Mouse (Mus musculus) macrophage (primary cell): Measurements from ENCODE around the gene Plekhb2. TPM values are rescaled to one million over a fixed set of nuclear protein-coding genes. Genes with fewer than 3 reads are reported as not detected.

Experiments
- H3K27ac ChIP-seq: fragments of 350-480 bp; formaldehyde crosslinking; 2 replicates; pipeline ENCODE4 v1.9.0; 2021
- H3K36me3 ChIP-seq: fragments of 350-480 bp; formaldehyde crosslinking; 2 replicates; pipeline ENCODE4 v1.9.0; 2021; ENCODE audit errors: inconsistent target
- H3K4me3 ChIP-seq: fragments of 350-480 bp; formaldehyde crosslinking; 2 replicates; pipeline ENCODE4 v1.9.0; 2021; ENCODE audit errors: inconsistent target
- H3K79me2 ChIP-seq: fragments of 350-480 bp; formaldehyde crosslinking; 2 replicates; pipeline ENCODE4 v1.9.0; 2021; ENCODE audit errors: inconsistent target
- WGBS: methylation state at CpG from one replicate; pipeline ENCODE4 v1.1.7; 2026; ENCODE audit warnings: inconsistent platforms; ENCODE audit not compliant: missing documents; 5-methylcytosine and 5-hydroxymethylcytosine counted together
- polyA plus RNA-seq: library from polyadenylated mRNA; stranded (reverse); fragments of 250-400 nt; gene quantifications from 3 replicates; pipeline ENCODE4 v1.2.4, GENCODE M21; 2018; ENCODE audit warnings: inconsistent platforms

Gene Plekhb2
- polyA plus RNA-seq, 1 experiment from 2014 or later, result 93.5 TPM

GRCm38 (mm10) chr1:34866815-34867573 is 17.2 kb downstream of the Plekhb2 start:
- 72% methylated on average over 10 of the region's 10 CpGs for WGBS
- peaks cover 82% of the 10 kb centered on the region for H3K36me3 ChIP-seq

GRCm38 (mm10) chr1:34867574-34867955 is 17.8 kb downstream of the Plekhb2 start:
- no peak overlapping the region for H3K27ac ChIP-seq
- WGBS, result 88% methylated on average over 5 of the region's 5 CpGs
- peaks cover 82% of the 10 kb centered on the region for H3K36me3 ChIP-seq
- H3K79me2 ChIP-seq, result no peaks in the 10 kb centered on the region; the same call in 1 of the 2 replicates
- H3K4me3 ChIP-seq, result no peak overlapping the region

More at GRCm38 (mm10) chr1:34866815-34867573, 17.2 kb downstream of the Plekhb2 start:
- Histone ChIP-seq H3K27ac (no peak overlapping the region), H3K4me3 (no peak overlapping the region), H3K79me2 (no peaks in the 10 kb centered on the region; the same call in 1 of the 2 replicates)

GRCm38 (mm10) chr1:34868391-34868790 is 18.6 kb downstream of the Plekhb2 start:
- Histone ChIP-seq H3K79me2 (no peaks in the 10 kb centered on the region; the same call in 1 of the 2 replicates), H3K36me3 (peaks cover 82% of the 10 kb centered on the region), H3K4me3 (no peak overlapping the region), H3K27ac (no peak overlapping the region)
- 97% methylated on average over 8 of the region's 8 CpGs for WGBS

GRCm38 (mm10) chr1:34869231-34869630 is 19.5 kb downstream of the Plekhb2 start:
- H3K27ac ChIP-seq, result no peak overlapping the region
- H3K36me3 ChIP-seq, result peaks cover 82% of the 10 kb centered on the region
- no peaks in the 10 kb centered on the region; the same call in 1 of the 2 replicates for H3K79me2 ChIP-seq
- H3K4me3 ChIP-seq, result no peak overlapping the region
- WGBS, result 95% methylated on average over 16 of the region's 16 CpGs

- WGBS, result 94% methylated on average over 9 of the region's 9 CpGs
- no peak overlapping the region for H3K27ac ChIP-seq
- no peak overlapping the region for H3K4me3 ChIP-seq
- H3K79me2 ChIP-seq, result no peaks in the 10 kb centered on the region; the same call in 1 of the 2 replicates
- peaks cover 82% of the 10 kb centered on the region for H3K36me3 ChIP-seq
Observed at GRCm38 (mm10) chr1:34871170-34871569, 21.4 kb downstream of the Plekhb2 start.

- 61% methylated on average over 4 of the region's 5 CpGs for WGBS
- H3K36me3 ChIP-seq, result peaks cover 99% of the 10 kb centered on the region
- no peak overlapping the region for H3K4me3 ChIP-seq
- H3K27ac ChIP-seq, result no peak overlapping the region
- H3K79me2 ChIP-seq, result no peaks in the 10 kb centered on the region; the same call in 1 of the 2 replicates
Observed at GRCm38 (mm10) chr1:34873551-34873950, 23.8 kb downstream of the Plekhb2 start.

GRCm38 (mm10) chr1:34879611-34880010 is 29.8 kb downstream of the Plekhb2 start:
- no peak overlapping the region for H3K4me3 ChIP-seq
- no peak overlapping the region for H3K27ac ChIP-seq
- 90% methylated on average over 6 of the region's 6 CpGs for WGBS
- peaks cover 51% of the 10 kb centered on the region for H3K36me3 ChIP-seq
- H3K79me2 ChIP-seq, result no peaks in the 10 kb centered on the region

GRCm38 (mm10) chr1:34883776-34884175 is 34.0 kb downstream of the Plekhb2 start:
- Histone ChIP-seq H3K27ac (no peak overlapping the region), H3K4me3 (no peak overlapping the region), H3K36me3 (peaks cover 9% of the 10 kb centered on the region; the same call in 1 of the 2 replicates), H3K79me2 (no peaks in the 10 kb centered on the region)

GRCm38 (mm10) chr1:34891559-34892289 is 41.9 kb downstream of the Plekhb2 start:
- 60% methylated on average over 14 of the region's 14 CpGs for WGBS
- no peak overlapping the region for H3K4me3 ChIP-seq
- no peaks in the 10 kb centered on the region for H3K36me3 ChIP-seq
- H3K27ac ChIP-seq, result no peak overlapping the region
- no peaks in the 10 kb centered on the region for H3K79me2 ChIP-seq

GRCm38 (mm10) chr1:34892466-34892865 is 42.7 kb downstream of the Plekhb2 start:
- no peak overlapping the region for H3K27ac ChIP-seq
- WGBS, result 97% methylated on average over 3 of the region's 3 CpGs
- H3K36me3 ChIP-seq, result no peaks in the 10 kb centered on the region
- no peak overlapping the region for H3K4me3 ChIP-seq
- H3K79me2 ChIP-seq, result no peaks in the 10 kb centered on the region

- no peak overlapping the region for H3K4me3 ChIP-seq
- H3K36me3 ChIP-seq, result no peaks in the 10 kb centered on the region
- H3K79me2 ChIP-seq, result no peaks in the 10 kb centered on the region
- no peak overlapping the region for H3K27ac ChIP-seq
- 91% methylated on average over 3 of the region's 4 CpGs for WGBS
Observed at GRCm38 (mm10) chr1:34893331-34893730, 43.6 kb downstream of the Plekhb2 start.

GRCm38 (mm10) chr1:34893831-34894230 is 44.1 kb downstream of the Plekhb2 start:
- Histone ChIP-seq H3K27ac (no peak overlapping the region), H3K79me2 (no peaks in the 10 kb centered on the region), H3K36me3 (no peaks in the 10 kb centered on the region), H3K4me3 (no peak overlapping the region)
- WGBS, result 57% methylated on average over 4 of the region's 6 CpGs

GRCm38 (mm10) chr1:34896102-34896501 is 46.3 kb downstream of the Plekhb2 start:
- Histone ChIP-seq H3K79me2 (no peaks in the 10 kb centered on the region), H3K36me3 (no peaks in the 10 kb centered on the region), H3K4me3 (no peak overlapping the region), H3K27ac (no peak overlapping the region)
- 98% methylated on average over 5 of the region's 5 CpGs for WGBS

- Histone ChIP-seq H3K27ac (no peak overlapping the region), H3K36me3 (no peaks in the 10 kb centered on the region), H3K4me3 (no peak overlapping the region), H3K79me2 (no peaks in the 10 kb centered on the region)
- 30% methylated on average over 4 of the region's 4 CpGs for WGBS
Observed at GRCm38 (mm10) chr1:34896898-34897297, 47.1 kb downstream of the Plekhb2 start.

- no peaks in the 10 kb centered on the region for H3K79me2 ChIP-seq
- WGBS, result 86% methylated on average over 10 of the region's 15 CpGs
- no peak overlapping the region for H3K4me3 ChIP-seq
- no peak overlapping the region for H3K27ac ChIP-seq
- H3K36me3 ChIP-seq, result no peaks in the 10 kb centered on the region
Observed at GRCm38 (mm10) chr1:34928656-34929055, 78.9 kb downstream of the Plekhb2 start.
